Mouse (Mus musculus): ENCODE results near the gene Bmp5. TPM values are rescaled to one million over a fixed set of nuclear protein-coding genes. Genes with fewer than 3 reads are reported as not detected.

Bmp5 gene
- polyA plus RNA-seq (2015; fragmentation: Illumina TruSeq; extraction: RNeasy Lipid Tissue Mini Kit (QIAGEN cat#74804); ENCODE audit: low read depth, low replicate concordance): 1.00 TPM

DNA sequence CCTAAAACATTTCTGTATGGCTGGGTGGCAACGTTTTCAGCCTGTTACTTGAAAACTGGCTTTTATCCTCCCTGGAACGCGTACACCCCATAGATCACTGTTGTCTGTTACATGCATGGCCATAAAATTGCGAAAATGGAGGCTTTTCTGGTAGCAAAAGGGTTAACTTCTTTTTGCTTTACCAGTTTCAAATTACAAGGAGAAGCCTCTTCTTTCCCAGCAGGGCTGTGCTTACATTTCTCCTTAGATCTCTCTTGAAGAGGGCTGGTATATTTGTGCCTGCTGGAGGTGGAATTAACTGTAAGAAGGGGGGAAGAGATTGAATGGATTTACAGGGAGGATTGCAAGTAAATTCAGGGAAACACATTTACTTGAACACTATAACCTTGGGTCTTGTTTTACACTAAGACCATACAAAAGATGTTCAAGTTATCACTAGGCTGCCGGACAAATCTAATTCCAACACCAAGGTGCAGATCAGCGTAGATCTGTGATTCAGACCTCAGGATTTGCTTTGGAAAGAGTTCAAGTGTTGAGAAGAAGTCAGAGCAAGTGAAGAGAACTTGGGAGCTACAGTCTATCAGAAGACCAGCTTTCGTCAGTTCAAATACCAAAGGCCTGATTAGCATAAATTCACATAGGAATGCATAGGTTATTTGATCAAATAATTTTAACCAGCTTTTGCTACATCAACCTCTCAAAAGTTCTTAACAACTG is at the start of gene Bmp5:
Gene Bmp5, plus strand, starts transcription at position 236 of the 717 bp plus-strand sequence.

Other genes with a start within 250 kb of the Bmp5 start
- 50.6 TPM for gene Tmod3, start 215.7 kb upstream of the Bmp5 start, polyA plus RNA-seq (2015; fragmentation: Illumina TruSeq; extraction: RNeasy Lipid Tissue Mini Kit (QIAGEN cat#74804); ENCODE audit: low read depth, low replicate concordance)
- 149 TPM for gene Tmod2, start 164.0 kb upstream of the Bmp5 start, polyA plus RNA-seq (2015; fragmentation: Illumina TruSeq; extraction: RNeasy Lipid Tissue Mini Kit (QIAGEN cat#74804); ENCODE audit: low read depth, low replicate concordance)
- gene Lysmd2, start 149.6 kb upstream of the Bmp5 start, polyA plus RNA-seq (2015; fragmentation: Illumina TruSeq; extraction: RNeasy Lipid Tissue Mini Kit (QIAGEN cat#74804); ENCODE audit: low read depth, low replicate concordance): 95.9 TPM
- gene Scg3, start 91.3 kb upstream of the Bmp5 start, polyA plus RNA-seq (2015; fragmentation: Illumina TruSeq; extraction: RNeasy Lipid Tissue Mini Kit (QIAGEN cat#74804); ENCODE audit: low read depth, low replicate concordance): 279 TPM
- gene Hmgcll1, start 239.5 kb downstream of the Bmp5 start, polyA plus RNA-seq (2015; fragmentation: Illumina TruSeq; extraction: RNeasy Lipid Tissue Mini Kit (QIAGEN cat#74804); ENCODE audit: low read depth, low replicate concordance): 13.2 TPM